Mouse (Mus musculus) neural tube, embryonic 13.5 days (tissue): ENCODE results near the gene Mkks. TPM values are rescaled to one million over a fixed set of nuclear protein-coding genes. Genes with fewer than 3 reads are reported as not detected.
A peak's percentile ranks its signal among the peaks of the same experiment; 100 is the strongest.

Source experiments
- ATAC-seq: fragments of 200-750 bp; cut with Nextera tagmentation; 2 replicates; pipeline ENCODE4 v1.8.0; 2017; ENCODE audit warnings: low read depth, mild to moderate bottlenecking, moderate TSS enrichment, moderate library complexity
- H3K27ac ChIP-seq: fragments of 300-500 bp; sonication (generic); replicated peaks from 2 replicates; pipeline ENCODE4 v1.5.1; 2015; ENCODE audit warnings: moderate library complexity, mild to moderate bottlenecking, inconsistent platforms
- H3K27me3 ChIP-seq: fragments of 300-500 bp; sonication (generic); 2 replicates; pipeline ENCODE4 v1.6.1; 2015; ENCODE audit warnings: mild to moderate bottlenecking, inconsistent platforms
- H3K36me3 ChIP-seq: fragments of 300-500 bp; sonication (generic); 2 replicates; pipeline ENCODE4 v1.6.1; 2015; ENCODE audit warnings: mild to moderate bottlenecking, inconsistent platforms
- H3K4me1 ChIP-seq: fragments of 300-500 bp; sonication (generic); replicated peaks from 2 replicates; pipeline ENCODE4 v1.6.1; 2015; ENCODE audit warnings: inconsistent platforms
- H3K4me2 ChIP-seq: fragments of 300-500 bp; sonication (generic); 2 replicates; pipeline ENCODE4 v1.6.1; 2015; ENCODE audit warnings: inconsistent platforms, mild to moderate bottlenecking, moderate library complexity
- H3K4me3 ChIP-seq: fragments of 300-500 bp; sonication (generic); 2 replicates; pipeline ENCODE4 v1.5.1; 2015; ENCODE audit warnings: mild to moderate bottlenecking, inconsistent platforms
- H3K9ac ChIP-seq: fragments of 300-500 bp; sonication (generic); 2 replicates; pipeline ENCODE4 v1.6.1; 2015; ENCODE audit warnings: moderate library complexity, mild to moderate bottlenecking, inconsistent platforms
- H3K9me3 ChIP-seq: fragments of 300-500 bp; sonication (generic); 2 replicates; pipeline ENCODE4 v1.6.1; 2016; ENCODE audit warnings: inconsistent platforms
- WGBS: fragments of 180-500 bp; shearing (Covaris S2); methylation state at CpG from one replicate; pipeline ENCODE4 v1.1.7; 2015; 5-methylcytosine and 5-hydroxymethylcytosine counted together
- polyA plus RNA-seq: library from polyadenylated mRNA; unstranded; fragments of >200 nt; fragmentation: Nextera tagmentation; extraction: Ambion mirVana; gene quantifications from 2 replicates; pipeline ENCODE4 v1.2.1, GENCODE M21; 2015

Gene Mkks
- 14.2 and 17.3 TPM in 2 replicates for polyA plus RNA-seq

GRCm38 (mm10) chr2:136891068-136891950 lies at the start of gene Mkks, which contains the start of the genes Slx4ip and AL731706.1:
Gene Mkks, minus strand, starts transcription at chr2:136891389.
Gene Slx4ip, plus strand, starts transcription at chr2:136891218.
Gene AL731706.1, minus strand, starts transcription at chr2:136891389.
- H3K4me3 ChIP-seq, result peak within 1 kb of the TSS; percentile 68
- under 1% methylated on average over 49 of the region's 49 CpGs for WGBS
- ATAC-seq, result peak; percentile 98

GRCm38 (mm10) chr2:136938249-136938648 lies 47.1 kb upstream of the Mkks start:
- no peak overlapping the region for H3K27ac ChIP-seq
- no peaks in the 10 kb centered on the region for H3K36me3 ChIP-seq
- H3K4me2 ChIP-seq, result no peak overlapping the region
- no peaks in the 10 kb centered on the region for H3K9me3 ChIP-seq
- WGBS, result 82% methylated on average over 1 of the region's 1 CpGs
- H3K4me1 ChIP-seq, result no peaks in the 10 kb centered on the region
- no peak for ATAC-seq
- no peak overlapping the region for H3K9ac ChIP-seq
- H3K27me3 ChIP-seq, result no peaks in the 10 kb centered on the region
- no peak overlapping the region for H3K4me3 ChIP-seq

More at GRCm38 (mm10) chr2:136891068-136891950, at the start of gene Mkks, which contains the start of the genes Slx4ip and AL731706.1:
- Histone ChIP-seq H3K27ac (peak within 1 kb of the TSS; percentile 95), H3K36me3 (no peaks in the 10 kb centered on the region), H3K4me1 (peaks cover 33% of the 10 kb centered on the region), H3K9ac (peak within 1 kb of the TSS; percentile 83), H3K27me3 (no peaks in the 10 kb centered on the region), H3K9me3 (no peaks in the 10 kb centered on the region), H3K4me2 (peak within 1 kb of the TSS; percentile 62)

- Histone ChIP-seq H3K27ac (no peak overlapping the region), H3K4me3 (no peak overlapping the region), H3K27me3 (no peaks in the 10 kb centered on the region), H3K36me3 (no peaks in the 10 kb centered on the region), H3K9ac (no peak overlapping the region), H3K4me2 (no peak overlapping the region), H3K9me3 (no peaks in the 10 kb centered on the region), H3K4me1 (no peaks in the 10 kb centered on the region)
- 92% methylated on average over 4 of the region's 4 CpGs for WGBS
- ATAC-seq, result no peak
These were observed 45.5 kb upstream of the Mkks start for GRCm38 (mm10) chr2:136936391-136937288.

GRCm38 (mm10) chr2:136921003-136921408 lies 29.8 kb upstream of the Mkks start:
- WGBS, result 61% methylated on average over 4 of the region's 4 CpGs
- ATAC-seq, result no peak; the same call in 1 of the 2 replicates
- no peaks in the 10 kb centered on the region for H3K9me3 ChIP-seq
- H3K9ac ChIP-seq, result no peak overlapping the region
- H3K27ac ChIP-seq, result no peak overlapping the region
- no peaks in the 10 kb centered on the region for H3K36me3 ChIP-seq
- H3K4me3 ChIP-seq, result no peak overlapping the region
- no peak overlapping the region for H3K4me2 ChIP-seq
- H3K27me3 ChIP-seq, result no peaks in the 10 kb centered on the region
- H3K4me1 ChIP-seq, result peaks cover 4% of the 10 kb centered on the region

DNA sequence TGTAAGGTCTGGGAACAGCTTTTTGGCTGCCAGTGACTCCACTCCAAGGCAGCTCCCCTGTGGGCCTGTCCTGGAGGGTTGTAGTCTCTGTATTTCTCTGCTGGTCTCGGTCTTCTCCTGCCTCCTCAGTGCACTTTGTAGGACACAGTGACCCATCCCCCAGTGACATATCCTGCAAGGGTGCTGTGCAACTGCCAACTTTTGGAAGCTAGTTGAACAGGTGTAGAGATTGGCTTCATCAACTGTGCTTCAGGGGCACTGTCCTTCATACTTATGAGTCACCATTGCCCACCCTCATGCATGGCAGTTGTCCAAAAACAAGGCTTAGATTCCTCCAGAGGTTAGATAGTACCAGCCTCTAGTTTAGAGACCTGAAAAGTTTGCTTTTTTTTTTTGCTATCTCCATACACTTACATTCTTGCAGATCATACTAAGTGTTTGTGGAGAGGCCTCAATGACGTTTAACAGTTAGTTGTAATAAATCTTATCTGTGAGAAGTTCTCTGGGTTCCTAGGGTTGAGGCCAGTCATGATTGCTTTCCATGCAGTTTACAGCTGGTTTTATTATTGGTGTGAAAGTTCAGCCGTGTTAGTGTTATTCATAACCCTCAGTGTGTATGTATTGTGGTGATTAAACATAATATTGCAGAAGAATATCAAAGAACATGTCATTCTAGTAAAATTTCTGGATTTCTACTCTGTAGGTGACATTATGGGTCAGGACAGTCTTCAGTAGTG lies 29.2 kb upstream of the Mkks start:
- H3K27me3 ChIP-seq, result no peaks in the 10 kb centered on the region
- H3K9ac ChIP-seq, result no peak overlapping the region
- H3K27ac ChIP-seq, result no peak overlapping the region
- no peak for ATAC-seq
- H3K4me2 ChIP-seq, result no peak overlapping the region
- H3K36me3 ChIP-seq, result no peaks in the 10 kb centered on the region
- H3K4me3 ChIP-seq, result no peak overlapping the region
- peaks cover 4% of the 10 kb centered on the region for H3K4me1 ChIP-seq
- 75% methylated on average over 3 of the region's 3 CpGs for WGBS
- no peaks in the 10 kb centered on the region for H3K9me3 ChIP-seq

GRCm38 (mm10) chr2:136919433-136919832 lies 28.2 kb upstream of the Mkks start:
- H3K4me3 ChIP-seq, result no peak overlapping the region
- 100% methylated on average over 1 of the region's 1 CpGs for WGBS
- no peaks in the 10 kb centered on the region for H3K9me3 ChIP-seq
- no peaks in the 10 kb centered on the region for H3K36me3 ChIP-seq
- no peak for ATAC-seq
- H3K4me2 ChIP-seq, result no peak overlapping the region
- no peak overlapping the region for H3K27ac ChIP-seq
- H3K27me3 ChIP-seq, result no peaks in the 10 kb centered on the region
- H3K9ac ChIP-seq, result no peak overlapping the region
- H3K4me1 ChIP-seq, result peaks cover 4% of the 10 kb centered on the region

DNA sequence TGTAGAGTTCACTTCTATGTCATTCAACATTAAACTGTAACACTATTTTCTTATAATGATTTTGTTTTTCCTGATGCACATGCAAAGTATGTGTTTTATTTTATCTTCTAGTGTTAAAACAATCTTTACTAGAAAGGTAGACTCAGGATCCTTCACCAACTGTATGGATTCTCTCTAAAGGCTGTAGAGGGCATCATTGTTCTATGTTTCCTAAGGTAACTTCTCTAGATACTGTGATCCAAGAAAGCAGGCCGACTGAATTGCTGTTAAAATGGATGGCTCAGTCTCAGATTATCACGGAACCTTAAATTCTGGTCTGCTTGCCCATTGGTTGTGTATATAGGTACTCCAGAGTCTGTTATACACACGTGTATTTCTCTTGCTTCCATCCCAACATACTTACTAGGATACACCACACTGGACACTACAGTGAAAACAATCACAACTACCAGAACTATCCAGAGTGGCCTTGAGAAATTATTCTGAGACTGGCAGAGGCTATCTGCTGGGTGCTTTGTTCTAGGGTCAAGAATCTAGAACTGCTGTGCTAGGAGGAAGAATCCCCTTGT lies 23.2 kb upstream of the Mkks start:
- no peak overlapping the region for H3K9ac ChIP-seq
- H3K27ac ChIP-seq, result no peak overlapping the region
- H3K4me2 ChIP-seq, result no peak overlapping the region
- H3K4me3 ChIP-seq, result no peak overlapping the region
- no peak for ATAC-seq
- H3K36me3 ChIP-seq, result no peaks in the 10 kb centered on the region
- H3K27me3 ChIP-seq, result no peaks in the 10 kb centered on the region
- no peaks in the 10 kb centered on the region for H3K9me3 ChIP-seq
- H3K4me1 ChIP-seq, result peaks cover 9% of the 10 kb centered on the region
- WGBS, result 49% methylated on average over 3 of the region's 3 CpGs

GRCm38 (mm10) chr2:136913021-136913420 lies 21.8 kb upstream of the Mkks start:
- H3K27me3 ChIP-seq, result no peaks in the 10 kb centered on the region
- no peak overlapping the region for H3K4me3 ChIP-seq
- ATAC-seq, result no peak
- no peak overlapping the region for H3K4me2 ChIP-seq
- 36% methylated on average over 3 of the region's 3 CpGs for WGBS
- H3K9ac ChIP-seq, result no peak overlapping the region
- no peaks in the 10 kb centered on the region for H3K9me3 ChIP-seq
- no peaks in the 10 kb centered on the region for H3K36me3 ChIP-seq
- H3K4me1 ChIP-seq, result peaks cover 9% of the 10 kb centered on the region
- H3K27ac ChIP-seq, result no peak overlapping the region

DNA sequence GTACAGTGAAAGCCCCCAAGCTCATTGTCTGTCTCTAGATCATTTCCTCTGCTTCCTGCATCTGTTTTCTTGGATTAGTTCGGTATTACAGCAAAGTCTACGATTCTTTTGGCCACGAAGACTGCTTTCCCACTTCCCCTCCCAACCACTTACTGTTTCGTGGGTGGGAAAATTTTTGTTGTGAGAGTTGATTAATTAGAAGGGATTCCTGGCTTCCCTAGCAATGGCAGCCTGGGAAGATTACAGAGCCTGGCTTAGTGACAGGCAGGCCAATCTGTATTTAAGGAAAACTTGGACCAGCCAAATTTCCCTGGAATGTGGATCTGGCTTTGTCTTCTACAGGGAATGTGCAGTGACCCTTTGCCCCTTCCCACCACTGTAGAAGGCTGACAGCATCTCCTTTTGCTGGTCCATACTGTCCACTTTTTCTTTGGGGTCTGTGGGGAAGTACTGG lies 20.8 kb upstream of the Mkks start:
- Histone ChIP-seq H3K4me2 (no peak overlapping the region), H3K9me3 (no peaks in the 10 kb centered on the region), H3K27me3 (no peaks in the 10 kb centered on the region), H3K27ac (no peak overlapping the region), H3K4me1 (peaks cover 9% of the 10 kb centered on the region), H3K9ac (no peak overlapping the region), H3K4me3 (no peak overlapping the region), H3K36me3 (no peaks in the 10 kb centered on the region)
- 22% methylated on average over 4 of the region's 4 CpGs for WGBS
- peak; percentile 61; the same call in 1 of the 2 replicates for ATAC-seq

GRCm38 (mm10) chr2:136909298-136909697 lies 18.1 kb upstream of the Mkks start:
- peaks cover 11% of the 10 kb centered on the region for H3K36me3 ChIP-seq
- H3K4me2 ChIP-seq, result no peak overlapping the region
- no peaks in the 10 kb centered on the region for H3K27me3 ChIP-seq
- no peak overlapping the region for H3K27ac ChIP-seq
- no peaks in the 10 kb centered on the region for H3K9me3 ChIP-seq
- no peak for ATAC-seq
- no peak overlapping the region for H3K9ac ChIP-seq
- peaks cover 9% of the 10 kb centered on the region for H3K4me1 ChIP-seq
- 64% methylated on average over 2 of the region's 2 CpGs for WGBS
- no peak overlapping the region for H3K4me3 ChIP-seq

- WGBS, result 57% methylated on average over 3 of the region's 3 CpGs
- Histone ChIP-seq H3K36me3 (peaks cover 11% of the 10 kb centered on the region), H3K4me1 (peaks cover 9% of the 10 kb centered on the region), H3K27me3 (no peaks in the 10 kb centered on the region), H3K9me3 (no peaks in the 10 kb centered on the region), H3K9ac (no peak overlapping the region), H3K4me2 (no peak overlapping the region), H3K4me3 (no peak overlapping the region), H3K27ac (no peak overlapping the region)
- ATAC-seq, result no peak
These were observed 17.4 kb upstream of the Mkks start for GRCm38 (mm10) chr2:136908596-136908995.
